Mouse (Mus musculus) MEL (cell line): ENCODE measurements at regions not wholly inside any gene's neighbourhood (a gene's known extent, or its start where the extent isn't known, plus 50 kb on each side); places are given as distances from the start of the nearest gene placed in this dataset.

Experiments
- DNase-seq: peaks from one replicate; pipeline ENCODE4 v3.0.0; 2011; ENCODE audit warnings: low read depth, low spot score
- H3K27ac ChIP-seq: 2 replicates; pipeline ENCODE4 v1.5.1; 2012; ENCODE audit warnings: low read depth, mild to moderate bottlenecking, control low read depth, low read length, moderate library complexity; ENCODE audit not compliant: control insufficient read depth
- H3K27me3 ChIP-seq, 2 experiments: fragments of 150-350 bp in 1 of 2; sonication (generic) in 1 of 2; 2 replicates each; pipeline ENCODE4 v1.6.1; 2012; ENCODE audit warnings: low read length in 2 of 2, mild to moderate bottlenecking in 2 of 2, improper control_type of control experiment in 1 of 2, moderate library complexity in 1 of 2; ENCODE audit not compliant: insufficient read depth in 2 of 2, control insufficient read depth in 1 of 2
- H3K36me3 ChIP-seq, 2 experiments: 2 replicates each; pipeline ENCODE4 v1.6.1; 2012 to 2014; ENCODE audit warnings: low read length in 2 of 2, improper control_type of control experiment in 1 of 2, inconsistent platforms in 1 of 2, mild to moderate bottlenecking in 1 of 2; ENCODE audit not compliant: insufficient read depth in 2 of 2, control insufficient read depth in 1 of 2
- H3K4me1 ChIP-seq, 2 experiments: fragments of 150-350 bp in 1 of 2; sonication (generic) in 1 of 2; 2 replicates each; pipeline ENCODE4 v1.6.1; 2012; ENCODE audit warnings: low read length in 2 of 2, improper control_type of control experiment in 1 of 2, mild to moderate bottlenecking in 1 of 2; ENCODE audit not compliant: insufficient read depth in 2 of 2, control insufficient read depth in 1 of 2
- H3K4me3 ChIP-seq, 2 experiments: fragments of 150-350 bp in 1 of 2; sonication (generic) in 1 of 2; 2 replicates each; pipeline ENCODE4 v1.5.1; 2012; ENCODE audit warnings: low read depth in 2 of 2, low read length in 2 of 2, mild to moderate bottlenecking in 2 of 2, moderate library complexity in 2 of 2, control low read depth in 1 of 2, improper control_type of control experiment in 1 of 2; ENCODE audit not compliant: control insufficient read depth in 1 of 2, insufficient read depth in 1 of 2
- H3K79me2 ChIP-seq: 2 replicates; pipeline ENCODE4 v1.6.1; 2012; ENCODE audit warnings: mild to moderate bottlenecking, low read length, moderate library complexity; ENCODE audit not compliant: control insufficient read depth, poor library complexity, insufficient read depth
- H3K9ac ChIP-seq: 2 replicates; pipeline ENCODE4 v1.6.1; 2012; ENCODE audit warnings: low read depth, mild to moderate bottlenecking, control low read depth, low read length, moderate library complexity; ENCODE audit not compliant: control insufficient read depth, poor library complexity, severe bottlenecking
- H3K9me3 ChIP-seq: fragments of 150-350 bp; sonication (generic); replicated peaks from 2 replicates; pipeline ENCODE4 v1.6.1; 2012; ENCODE audit warnings: mild to moderate bottlenecking, low read length, improper control_type of control experiment, moderate library complexity; ENCODE audit not compliant: insufficient read depth
- CHD1 ChIP-seq: IDR thresholded peaks from 2 replicates; pipeline ENCODE4 v1.6.1; 2012; ENCODE audit warnings: low read depth, mild to moderate bottlenecking, inconsistent platforms, low read length, improper control_type of control experiment
- CHD2 ChIP-seq: IDR thresholded peaks from 2 replicates; pipeline ENCODE4 v1.6.1; 2011; ENCODE audit warnings: low read length, improper control_type of control experiment
- CTCF ChIP-seq, 3 experiments: IDR thresholded peaks in 2 of 3; conservative IDR thresholded peaks in 1 of 3; 2 replicates each; pipeline ENCODE4 v1.5.1; 2011 to 2012; ENCODE audit warnings: low read length in 3 of 3, low read depth in 2 of 3, mild to moderate bottlenecking in 2 of 3, improper control_type of control experiment in 1 of 3, inconsistent platforms in 1 of 3, mixed read lengths in 1 of 3, moderate library complexity in 1 of 3; ENCODE audit not compliant: control insufficient read depth in 1 of 3, insufficient read depth in 1 of 3, poor library complexity in 1 of 3, severe bottlenecking in 1 of 3
- EP300 ChIP-seq, 2 experiments: IDR thresholded peaks; 2 replicates each; pipeline ENCODE4 v1.6.1; 2011; ENCODE audit warnings: improper control_type of control experiment in 2 of 2, low read length in 2 of 2, low read depth in 1 of 2, mild to moderate bottlenecking in 1 of 2
- GATA1 ChIP-seq: IDR thresholded peaks from 2 replicates; pipeline ENCODE4 v1.6.1; 2011; ENCODE audit warnings: low read depth, low read length, improper control_type of control experiment
- JUND ChIP-seq: IDR thresholded peaks from 2 replicates; pipeline ENCODE4 v1.6.1; 2011; ENCODE audit warnings: low read depth, mild to moderate bottlenecking, improper control_type of control experiment, low read length
- MAZ ChIP-seq: IDR thresholded peaks from 2 replicates; pipeline ENCODE4 v1.6.1; 2012; ENCODE audit warnings: low read depth, mild to moderate bottlenecking, inconsistent platforms, low read length, improper control_type of control experiment
- MEF2A ChIP-seq: IDR thresholded peaks from 2 replicates; pipeline ENCODE4 v1.6.1; 2014; ENCODE audit warnings: low read depth, mild to moderate bottlenecking, inconsistent platforms, low read length, improper control_type of control experiment; ENCODE audit not compliant: poor library complexity, insufficient replicate concordance, severe bottlenecking; ENCODE audit errors: extremely low read depth
- MYB ChIP-seq: IDR thresholded peaks from 2 replicates; pipeline ENCODE4 v1.6.1; 2011; ENCODE audit warnings: mild to moderate bottlenecking, low read depth, low read length, improper control_type of control experiment
- NRF1 ChIP-seq: IDR thresholded peaks from 2 replicates; pipeline ENCODE4 v1.6.1; 2014; ENCODE audit warnings: low read depth, mild to moderate bottlenecking, inconsistent platforms, low read length, improper control_type of control experiment, moderate library complexity; ENCODE audit not compliant: poor library complexity, insufficient read depth, severe bottlenecking
- POLR2A ChIP-seq, 2 experiments: IDR thresholded peaks; 2 replicates each; pipeline ENCODE4 v1.6.1; 2011 to 2012; ENCODE audit warnings: low read length in 2 of 2, mild to moderate bottlenecking in 2 of 2, control low read depth in 1 of 2, improper control_type of control experiment in 1 of 2, low read depth in 1 of 2, moderate library complexity in 1 of 2; ENCODE audit not compliant: control insufficient read depth in 1 of 2, insufficient read depth in 1 of 2, poor library complexity in 1 of 2
- POLR2AphosphoS2 ChIP-seq: IDR thresholded peaks from 2 replicates; pipeline ENCODE4 v1.6.1; 2011; ENCODE audit warnings: low read length, improper control_type of control experiment
- RAD21 ChIP-seq: IDR thresholded peaks from 2 replicates; pipeline ENCODE4 v1.6.1; 2011; ENCODE audit warnings: mild to moderate bottlenecking, low read depth, low read length, improper control_type of control experiment
- RCOR1 ChIP-seq: IDR thresholded peaks from 2 replicates; pipeline ENCODE4 v1.6.1; 2012; ENCODE audit warnings: low read depth, mild to moderate bottlenecking, inconsistent platforms, low read length, improper control_type of control experiment
- SMC3 ChIP-seq: IDR thresholded peaks from 2 replicates; pipeline ENCODE4 v1.6.1; 2011; ENCODE audit warnings: low read depth, low read length, improper control_type of control experiment
- TBP ChIP-seq: IDR thresholded peaks from 2 replicates; pipeline ENCODE4 v1.8.0; 2011; ENCODE audit warnings: low read depth, low read length, improper control_type of control experiment
- TCF12 ChIP-seq: IDR thresholded peaks from 2 replicates; pipeline ENCODE4 v1.6.1; 2014; ENCODE audit warnings: low read depth, mild to moderate bottlenecking, inconsistent platforms, low read length, improper control_type of control experiment, moderate library complexity
- USF2 ChIP-seq, 2 experiments: IDR thresholded peaks; 2 replicates each; pipeline ENCODE4 v1.6.1; 2011 to 2012; ENCODE audit warnings: improper control_type of control experiment in 2 of 2, low read length in 2 of 2, borderline replicate concordance in 1 of 2, inconsistent platforms in 1 of 2, low read depth in 1 of 2, mild to moderate bottlenecking in 1 of 2; ENCODE audit not compliant: insufficient read depth in 1 of 2
- ZC3H11A ChIP-seq: IDR thresholded peaks from 2 replicates; pipeline ENCODE4 v1.6.1; 2012; ENCODE audit warnings: low read depth, mild to moderate bottlenecking, inconsistent platforms, low read length, improper control_type of control experiment
- ZMIZ1 ChIP-seq: IDR thresholded peaks from 2 replicates; pipeline ENCODE4 v1.6.1; 2012; ENCODE audit warnings: low read depth, mild to moderate bottlenecking, inconsistent platforms, low read length, improper control_type of control experiment, moderate library complexity

- no peaks in the 10 kb centered on the region for H3K4me1 ChIP-seq
- H3K9me3 ChIP-seq, result no peaks in the 10 kb centered on the region
- TF ChIP-seq RCOR1 (no peak), MYB (no peak), TCF12 (no peak), TBP (no peak), SMC3 (no peak), MAZ (no peak), CHD1 (no peak), POLR2A (IDR thresholded peaks at IDR 0.05; ENCODE audit: control insufficient read depth in 1 of 2, insufficient read depth in 1 of 2, low read depth in 1 of 2, low read length in 2 of 2, poor library complexity in 1 of 2) (no peak), JUND (no peak), CHD2 (no peak), CTCF (IDR thresholded peaks at IDR 0.05 in 2 of 3, conservative IDR thresholded peaks at IDR 0.05 in 1 of 3; ENCODE audit: control insufficient read depth in 1 of 3, insufficient read depth in 1 of 3, low read depth in 2 of 3, low read length in 3 of 3, poor library complexity in 1 of 3, severe bottlenecking in 1 of 3) (no peak)
- no peaks in the 10 kb centered on the region for H3K79me2 ChIP-seq
- no peak overlapping the region for H3K27ac ChIP-seq
- H3K27me3 ChIP-seq, result no peaks in the 10 kb centered on the region
- no peak overlapping the region for H3K9ac ChIP-seq
- no peak overlapping the region for H3K4me3 ChIP-seq
- H3K36me3 ChIP-seq, result no peaks in the 10 kb centered on the region
- DNase-seq, result no peak
These were observed 335.7 kb downstream of the Car8 start for GRCm38 (mm10) chr4:7903130-7903529.

GRCm38 (mm10) chr4:7894914-7895313, 343.9 kb downstream of the Car8 start:
- no peak for TF ChIP-seq POLR2A (IDR thresholded peaks at IDR 0.05; ENCODE audit: control insufficient read depth in 1 of 2, insufficient read depth in 1 of 2, low read depth in 1 of 2, low read length in 2 of 2, poor library complexity in 1 of 2)
- TF ChIP-seq POLR2AphosphoS2, result no peak
- TF ChIP-seq MEF2A, result no peak
- no peak for TF ChIP-seq CHD1
- no peak for TF ChIP-seq RAD21
- no peak for TF ChIP-seq ZMIZ1
- no peak for TF ChIP-seq EP300 (IDR thresholded peaks at IDR 0.05; ENCODE audit: low read depth in 1 of 2, low read length in 2 of 2)
- no peak for TF ChIP-seq USF2 (IDR thresholded peaks at IDR 0.05; ENCODE audit: borderline replicate concordance in 1 of 2, insufficient read depth in 1 of 2, low read depth in 1 of 2, low read length in 2 of 2)
- no peak for TF ChIP-seq ZC3H11A
- TF ChIP-seq GATA1, result no peak
- no peak for TF ChIP-seq TCF12
- TF ChIP-seq NRF1, result no peak
- TF ChIP-seq, all 39 proteins: peak for 0
- no peaks in the 10 kb centered on the region for H3K36me3 ChIP-seq
- no peak overlapping the region for H3K27ac ChIP-seq
- H3K4me3 ChIP-seq, result no peak overlapping the region
- H3K4me1 ChIP-seq, result no peaks in the 10 kb centered on the region
- no peak overlapping the region for H3K9ac ChIP-seq
- no peaks in the 10 kb centered on the region for H3K79me2 ChIP-seq
- H3K9me3 ChIP-seq, result no peaks in the 10 kb centered on the region
- no peak for DNase-seq
- no peaks in the 10 kb centered on the region for H3K27me3 ChIP-seq
